Mouse (Mus musculus) liver, postnatal 0 days (tissue): ENCODE measurements at regions not wholly inside any gene's neighbourhood (a gene's known extent, or its start where the extent isn't known, plus 50 kb on each side); places are given as distances from the start of the nearest gene placed in this dataset.
"Not testable (repeated sequence)": the region's sequence is repeated elsewhere in the genome, so short reads cannot be mapped to it uniquely, and the experiment has no call there.

Source experiments
- ATAC-seq: fragments of 200-750 bp; cut with Nextera tagmentation; 2 replicates; pipeline ENCODE4 v1.8.0; 2017; ENCODE audit warnings: mild to moderate bottlenecking, moderate library complexity
- DNase-seq: peaks from one replicate; pipeline ENCODE4 v3.0.0-alpha.2; 2016
- H3K27ac ChIP-seq: fragments of 300-500 bp; sonication (generic); 2 replicates; pipeline ENCODE4 v1.5.1; 2014; ENCODE audit warnings: antibody characterized with exemption, moderate library complexity, mild to moderate bottlenecking, low read depth
- H3K27me3 ChIP-seq: fragments of 300-500 bp; sonication (generic); 2 replicates; pipeline ENCODE4 v1.6.1; 2014; ENCODE audit warnings: low read length, control low read depth, mixed read lengths; ENCODE audit not compliant: insufficient read depth
- H3K36me3 ChIP-seq: fragments of 300-500 bp; sonication (generic); replicated peaks from 2 replicates; pipeline ENCODE4 v1.6.1; 2014; ENCODE audit warnings: mild to moderate bottlenecking, control low read depth, low read length, moderate library complexity, mixed read lengths; ENCODE audit not compliant: insufficient read depth
- H3K4me1 ChIP-seq: fragments of 300-500 bp; sonication (generic); 2 replicates; pipeline ENCODE4 v1.6.1; 2014; ENCODE audit warnings: antibody characterized with exemption, mild to moderate bottlenecking, control low read depth; ENCODE audit not compliant: insufficient read depth
- H3K4me2 ChIP-seq: fragments of 300-500 bp; sonication (generic); 2 replicates; pipeline ENCODE4 v1.6.1; 2014; ENCODE audit warnings: low read depth, mild to moderate bottlenecking, low read length, moderate library complexity, mixed read lengths
- H3K4me3 ChIP-seq: fragments of 300-500 bp; sonication (generic); 2 replicates; pipeline ENCODE4 v1.5.1; 2014; ENCODE audit warnings: low read depth, low read length
- H3K9ac ChIP-seq: fragments of 300-500 bp; sonication (generic); replicated peaks from 2 replicates; pipeline ENCODE4 v1.6.1; 2014; ENCODE audit warnings: mild to moderate bottlenecking, moderate library complexity
- H3K9me3 ChIP-seq: fragments of 300-500 bp; sonication (generic); 2 replicates; pipeline ENCODE4 v1.6.1; 2016; ENCODE audit warnings: mild to moderate bottlenecking, control low read depth, low read length, mixed read lengths
- WGBS: fragments of 180-500 bp; shearing (Covaris S2); extraction: QIAGEN DNeasy Blood & Tissue Kit; methylation state at CpG from one replicate; pipeline ENCODE4 v1.1.7; 2014; ENCODE audit not compliant: insufficient replicate concordance; 5-methylcytosine and 5-hydroxymethylcytosine counted together

- not testable (repeated sequence) for H3K27me3 ChIP-seq, H3K4me1 ChIP-seq, H3K36me3 ChIP-seq, H3K9ac ChIP-seq, H3K4me3 ChIP-seq, H3K27ac ChIP-seq, H3K9me3 ChIP-seq, ATAC-seq, DNase-seq, H3K4me2 ChIP-seq
- 58% methylated on average over 1 of the region's 3 CpGs for WGBS
These were observed 65.8 kb downstream of the 1700018G05Rik start for GRCm38 (mm10) chrX:102993956-102994355.
